Mouse (Mus musculus) NIH3T3 (cell line): Measurements from ENCODE around the gene Gm20696.

Source experiments
- DNase-seq: peaks from one replicate; pipeline ENCODE4 v3.0.0-alpha.2; 2012; ENCODE audit warnings: low read depth

The Gm20696 gene

DNA sequence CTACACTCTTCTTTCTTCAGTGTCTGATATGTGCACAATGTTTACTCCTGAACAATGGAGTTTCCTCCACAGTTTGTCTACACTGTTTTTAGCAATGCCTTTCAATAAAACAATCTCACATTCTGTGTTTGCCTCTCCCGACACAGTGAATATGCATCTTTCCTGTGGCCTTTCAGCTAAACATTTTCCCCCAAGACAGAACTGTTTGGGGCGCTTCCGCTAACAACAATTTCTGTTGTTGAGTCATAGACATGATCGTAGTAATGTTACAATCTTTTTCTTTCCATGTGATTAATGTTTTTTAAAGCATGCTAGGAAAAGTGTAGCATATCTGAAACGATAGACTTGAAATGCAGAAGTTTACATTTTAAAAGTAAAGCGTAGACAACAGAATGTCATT, 338.5 kb downstream of the Gm20696 start:
- peak; percentile 67 for DNase-seq

DNA sequence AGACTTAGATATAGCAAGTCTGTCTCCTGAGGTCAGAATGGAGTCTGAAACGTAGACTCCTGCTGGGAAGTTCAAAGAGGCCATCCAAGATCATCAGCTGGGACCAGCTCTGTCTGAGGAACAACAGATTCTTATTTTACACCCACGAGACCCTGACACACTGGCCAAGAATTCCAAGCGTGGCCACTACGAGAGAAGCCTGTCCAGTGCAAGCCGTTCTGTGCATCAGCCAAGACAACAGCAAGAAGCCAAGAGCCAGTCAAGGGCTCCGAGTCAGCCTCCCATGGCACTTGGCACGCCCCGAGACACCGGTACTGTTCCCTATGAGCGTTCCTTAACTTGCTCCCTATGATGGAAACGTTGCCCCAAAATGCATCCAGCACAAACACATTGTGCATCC, 338.9 kb downstream of the Gm20696 start:
- peak; percentile 84 for DNase-seq

DNA sequence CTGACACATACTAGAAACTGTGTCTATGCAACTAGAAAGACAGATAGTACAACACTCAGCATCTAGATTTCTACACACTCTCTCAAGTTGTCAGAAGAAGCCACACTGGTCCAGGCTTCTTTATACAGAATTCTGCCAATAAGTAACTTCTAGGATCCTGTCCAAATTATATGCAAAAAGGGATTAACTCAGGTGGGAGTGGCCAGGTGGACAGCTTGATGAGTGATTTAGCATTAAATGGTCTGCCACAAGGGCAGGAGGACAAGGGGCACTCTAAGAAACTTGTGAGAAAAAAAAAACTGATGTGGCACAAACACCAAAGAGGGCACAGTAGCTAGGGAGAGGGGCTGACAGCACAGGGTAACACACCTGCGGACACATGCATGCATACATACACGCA, 340.7 kb downstream of the Gm20696 start:
- DNase-seq, result no peak

DNA sequence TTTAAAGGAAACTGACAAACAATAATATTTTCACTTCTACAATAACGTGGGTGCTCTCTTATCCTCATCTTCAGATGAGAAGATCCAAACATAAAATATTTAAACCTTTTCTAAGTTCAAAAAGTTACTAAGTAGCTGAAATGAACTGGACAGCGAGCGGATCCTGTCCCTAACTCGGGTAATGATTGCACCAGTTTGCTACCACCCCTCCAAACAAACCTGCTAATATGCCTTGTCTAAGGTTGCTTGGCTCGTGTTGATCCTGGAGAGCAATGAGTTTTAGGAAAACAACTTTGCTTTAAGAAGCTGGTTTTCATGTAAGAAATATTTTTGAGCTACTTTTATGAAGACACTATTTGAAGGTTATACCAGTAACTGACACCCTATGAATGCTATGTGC, 341.1 kb downstream of the Gm20696 start:
- no peak for DNase-seq

DNA sequence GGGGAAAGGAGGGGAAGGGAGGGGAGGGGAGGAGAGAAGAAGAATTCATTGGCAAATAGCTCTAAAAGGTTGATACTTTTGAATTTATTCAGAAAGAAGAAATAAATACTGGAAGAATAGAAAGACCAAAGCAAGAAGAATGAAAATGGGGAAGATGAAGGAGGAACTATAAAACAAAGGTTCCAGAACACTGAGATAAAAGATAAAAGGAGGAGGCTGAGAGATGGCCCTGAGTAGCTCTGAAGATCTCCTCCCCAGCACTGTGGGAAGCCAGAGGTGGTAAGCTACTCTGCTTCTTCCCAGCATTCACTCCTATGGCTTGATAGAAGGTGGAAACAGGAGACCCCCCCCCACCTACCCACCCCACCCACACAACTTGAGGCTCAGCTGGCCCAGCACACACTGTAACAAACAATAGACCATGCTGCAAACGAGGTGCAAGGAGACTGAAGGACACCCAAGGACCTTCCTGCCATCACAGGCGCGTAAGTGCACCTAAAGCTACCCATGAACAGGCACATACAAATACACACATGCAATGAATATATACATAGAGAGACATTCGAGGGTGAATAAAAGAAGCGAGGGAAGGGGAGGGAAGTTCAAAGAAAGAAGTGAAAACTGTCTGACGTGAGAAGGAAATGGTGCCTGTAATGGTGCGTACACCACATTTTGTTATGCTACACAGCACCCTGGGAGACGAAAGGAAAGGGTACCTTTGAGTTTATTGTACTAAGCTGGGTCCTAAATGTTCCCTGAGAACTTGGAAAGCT, 344.3 kb downstream of the Gm20696 start:
- DNase-seq, result no peak

DNA sequence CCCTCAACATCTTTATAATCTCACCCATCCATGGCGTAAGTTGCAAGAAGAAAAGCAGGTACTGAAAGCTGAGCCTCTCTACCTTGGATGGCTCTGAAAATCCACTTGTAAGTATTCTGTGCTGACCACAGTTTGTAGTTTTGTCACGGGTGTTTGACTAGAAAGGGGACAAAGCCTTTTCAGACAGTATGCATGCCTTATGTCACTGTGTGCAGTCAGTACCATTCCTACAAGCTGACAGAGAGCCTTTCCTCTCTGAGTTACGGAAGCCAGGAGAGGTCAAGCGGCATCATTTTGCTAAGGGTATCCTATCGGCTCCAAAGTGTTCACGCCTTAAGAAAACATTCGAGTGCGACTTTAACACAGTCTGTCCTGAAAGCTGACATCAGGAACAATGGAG, 346.2 kb downstream of the Gm20696 start:
- no peak for DNase-seq

DNA sequence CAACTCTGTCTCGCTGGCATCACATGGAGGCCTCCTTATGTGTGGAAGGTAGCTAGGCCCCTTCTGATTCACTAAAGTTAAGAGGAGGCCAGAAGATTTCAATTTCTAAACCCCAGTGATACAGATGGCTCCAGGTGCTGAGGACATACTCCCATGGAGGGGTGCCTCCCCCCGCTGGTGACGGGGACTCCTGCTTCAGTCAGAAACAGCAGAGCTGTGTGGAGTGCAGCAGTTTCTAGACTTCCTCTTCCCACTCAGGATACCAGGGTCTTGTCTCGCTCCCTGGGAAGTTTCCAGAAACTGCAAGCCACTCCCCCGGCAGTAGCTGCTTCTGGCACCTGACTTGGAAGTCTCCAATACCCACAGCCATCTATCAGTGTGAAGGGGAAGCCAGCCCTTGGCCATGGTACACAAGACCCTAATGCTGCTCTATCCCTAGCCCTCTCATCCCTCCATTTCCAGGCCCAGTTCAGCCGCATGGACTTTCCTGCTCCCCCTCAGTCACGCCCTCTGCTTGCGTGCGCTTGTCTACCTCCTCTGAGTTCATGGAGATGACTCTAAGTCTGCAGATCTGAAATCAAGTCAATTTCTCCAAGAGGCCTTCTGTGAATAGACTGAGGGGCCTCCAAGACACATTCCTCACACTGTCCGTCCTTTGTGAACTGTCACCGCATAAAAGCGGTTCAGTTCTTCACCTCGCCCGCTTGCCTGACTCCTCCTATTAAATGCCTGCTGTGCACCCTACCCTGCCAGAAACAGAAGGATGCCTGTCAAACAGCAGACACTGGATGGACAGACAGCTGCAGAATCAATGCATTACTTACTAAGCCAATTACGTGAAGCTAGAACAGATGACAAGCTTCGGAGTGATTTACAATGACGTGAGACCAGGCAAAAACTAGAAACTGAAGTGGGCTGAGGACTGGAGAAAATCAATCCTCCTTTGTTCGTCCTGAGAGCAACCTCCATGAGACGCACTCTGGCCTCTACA, 346.9 kb downstream of the Gm20696 start:
- no peak for DNase-seq

DNA sequence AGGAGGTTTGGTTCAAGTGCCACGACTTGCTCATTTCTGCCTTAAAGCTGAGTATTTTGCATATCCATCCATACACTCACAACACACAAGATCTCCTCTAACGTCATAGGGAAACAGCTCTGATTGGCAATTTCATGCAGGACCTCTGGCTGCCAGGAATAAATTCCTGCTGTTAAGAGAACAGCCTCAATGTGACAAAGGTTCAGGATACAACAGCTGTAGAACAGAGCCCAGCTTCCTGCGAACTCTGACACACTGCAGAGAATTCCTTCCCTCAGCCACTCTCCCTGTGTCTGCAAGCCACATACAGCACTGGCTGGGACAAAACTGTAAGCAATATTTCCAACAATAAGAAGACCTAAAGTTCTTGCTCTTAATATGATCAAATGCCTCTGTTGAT, 351.9 kb downstream of the Gm20696 start:
- no peak for DNase-seq

DNA sequence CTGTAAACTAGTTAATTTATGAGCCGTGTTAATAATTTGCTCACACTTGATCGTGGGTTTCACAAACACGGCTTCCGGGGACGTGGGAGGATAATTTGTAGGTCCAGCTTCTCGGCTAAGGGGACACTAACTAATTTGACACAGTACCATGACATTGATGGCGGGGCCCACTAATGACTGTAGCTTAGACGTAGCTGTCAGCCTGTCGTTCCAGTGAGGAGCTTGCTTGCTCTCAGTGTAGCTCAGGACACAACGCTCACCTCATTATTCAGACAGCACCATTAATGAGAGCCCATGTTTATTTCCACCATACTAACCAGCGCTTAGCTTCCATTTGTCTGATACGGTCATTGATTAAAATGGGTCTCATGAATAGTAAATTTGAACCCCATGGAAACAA, 356.1 kb downstream of the Gm20696 start:
- DNase-seq, result no peak

DNA sequence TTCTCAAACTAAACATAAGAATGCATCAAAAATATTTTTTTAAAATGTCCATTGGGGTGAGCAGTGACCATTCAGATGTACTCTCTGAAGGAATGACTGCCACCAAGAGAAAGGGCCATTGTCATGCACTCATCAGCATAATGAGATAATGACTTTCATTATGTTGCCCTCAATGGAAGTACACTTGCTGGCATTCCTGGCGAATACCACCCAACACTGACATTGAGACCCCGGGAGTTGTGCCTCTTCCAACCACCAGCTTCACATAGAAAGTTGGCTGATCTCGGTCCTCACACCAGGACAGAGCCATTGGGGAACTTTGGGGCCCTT, 356.5 kb downstream of the Gm20696 start:
- no peak for DNase-seq

DNA sequence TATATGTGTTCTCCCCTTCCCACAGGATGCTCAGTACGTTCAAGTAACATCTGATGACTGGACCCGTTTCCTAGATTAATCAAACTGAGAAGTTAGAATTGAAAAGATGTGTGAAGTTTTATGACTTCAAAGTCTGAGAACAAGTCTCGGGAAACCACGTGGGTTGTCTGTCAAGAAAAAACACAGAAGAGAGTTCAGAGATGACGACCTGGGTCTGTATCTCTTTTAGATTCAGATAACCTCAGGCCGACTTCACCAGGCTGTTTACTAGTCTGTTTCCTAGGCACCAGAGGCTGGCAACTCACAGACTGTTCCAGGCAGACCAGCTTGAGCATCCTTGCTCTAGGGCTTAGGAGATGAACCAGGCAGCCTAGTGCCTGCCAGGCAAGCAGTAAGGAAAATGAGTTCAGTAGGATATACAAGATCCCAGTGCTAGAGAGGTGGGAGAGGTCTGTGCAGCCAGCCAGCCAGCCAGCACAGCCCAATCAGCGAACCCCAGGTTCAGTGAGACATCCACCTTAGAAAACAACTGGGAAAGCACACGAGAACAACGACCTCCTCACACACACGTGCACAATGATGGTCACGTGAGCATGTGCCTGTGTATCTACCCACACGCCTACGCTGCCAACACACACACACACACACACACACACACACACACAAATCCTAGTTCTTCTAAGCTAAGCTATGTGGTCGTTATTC, 357.0 kb downstream of the Gm20696 start:
- no peak for DNase-seq

DNA sequence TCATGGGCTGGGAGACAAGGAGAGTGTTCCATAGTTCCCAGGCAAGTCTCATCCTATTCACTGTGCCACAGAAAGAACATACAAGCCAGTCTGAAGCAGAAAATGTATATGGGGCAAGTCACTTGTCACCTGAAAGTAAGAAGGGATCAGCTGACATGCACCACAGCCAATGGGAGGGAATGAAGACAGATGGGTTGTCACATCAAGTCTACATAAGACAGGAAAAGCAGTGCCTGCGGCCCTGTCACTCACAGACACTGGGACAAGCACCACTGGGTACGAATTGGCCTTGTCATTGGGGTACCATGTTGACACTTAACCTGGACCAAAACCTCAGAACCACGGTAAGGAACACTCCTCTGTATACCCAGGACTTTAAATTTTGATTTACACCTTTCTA, 360.8 kb downstream of the Gm20696 start:
- DNase-seq, result no peak

DNA sequence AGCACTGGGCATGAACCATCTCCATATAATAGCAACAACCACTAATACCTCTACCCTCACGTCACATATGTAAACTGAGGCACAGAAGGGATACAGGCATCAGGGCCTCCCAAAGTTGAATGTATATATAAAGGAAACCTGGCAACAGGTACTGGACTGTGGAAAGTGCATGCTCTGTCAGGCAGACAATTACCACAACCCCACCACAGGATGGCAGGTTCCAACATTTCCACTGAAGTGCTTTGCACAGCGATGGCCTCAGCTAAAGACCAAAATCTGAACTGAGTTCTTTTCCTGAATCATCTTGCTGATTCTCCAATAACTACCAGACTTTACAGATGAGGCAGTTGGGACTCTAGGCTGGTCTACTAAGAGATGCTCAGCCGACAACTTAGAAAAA, 361.4 kb downstream of the Gm20696 start:
- DNase-seq, result no peak

DNA sequence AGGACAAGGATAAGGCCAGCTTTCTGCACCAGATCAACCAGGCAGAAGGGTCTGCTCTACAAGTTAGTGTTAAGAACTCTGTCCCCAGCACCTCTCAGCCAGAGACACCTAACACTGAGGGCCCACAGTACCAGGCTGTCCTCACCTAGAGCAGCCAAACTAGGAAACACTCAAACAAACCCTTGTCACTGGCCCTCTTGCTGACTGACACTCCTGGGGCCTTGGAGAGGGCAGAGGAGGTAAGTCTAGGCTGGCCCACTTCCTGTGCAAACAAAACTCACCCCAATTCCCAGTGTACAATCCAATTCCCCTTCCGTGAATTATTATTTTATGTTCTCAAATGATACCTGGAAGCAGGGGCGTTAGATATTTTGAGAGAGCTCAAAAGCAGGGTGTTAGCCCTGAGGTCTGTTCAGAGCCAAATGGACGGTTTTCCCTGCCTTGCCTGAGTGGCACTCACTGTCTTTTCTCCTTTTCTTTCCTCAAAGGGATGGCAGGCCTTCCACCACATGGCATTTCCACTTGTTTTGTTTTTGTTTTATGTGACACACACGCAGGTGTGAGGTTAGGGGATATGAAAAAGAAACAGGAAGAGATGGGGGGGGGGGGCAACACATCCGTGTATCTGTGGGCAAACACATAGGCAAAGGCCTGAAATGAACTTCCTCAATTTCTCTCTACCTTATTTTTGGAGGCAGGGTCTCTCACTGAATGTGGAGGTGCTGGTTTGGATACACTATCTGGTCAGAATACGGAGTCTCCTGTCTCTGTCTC, 363.7 kb downstream of the Gm20696 start:
- DNase-seq, result no peak

DNA sequence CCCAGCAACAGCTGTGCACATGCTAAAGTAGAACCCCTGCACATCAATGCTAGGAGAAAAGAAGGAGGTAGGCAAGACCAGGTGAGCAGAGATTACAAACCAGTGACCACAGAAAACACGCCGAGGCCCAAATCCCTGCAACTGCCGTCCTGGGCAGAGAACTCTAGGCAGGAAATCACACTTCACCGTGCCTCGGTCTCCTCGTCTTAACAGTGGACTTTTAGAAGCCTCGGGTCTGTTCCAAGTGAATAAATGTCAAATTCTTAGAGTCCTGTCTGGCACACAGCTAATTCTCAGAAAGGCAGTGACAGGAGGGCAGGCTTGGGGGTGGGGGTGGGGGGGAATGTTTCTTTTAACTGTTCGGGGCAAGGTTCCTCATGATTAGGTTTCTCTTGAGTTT, 364.7 kb downstream of the Gm20696 start:
- no peak for DNase-seq

DNA sequence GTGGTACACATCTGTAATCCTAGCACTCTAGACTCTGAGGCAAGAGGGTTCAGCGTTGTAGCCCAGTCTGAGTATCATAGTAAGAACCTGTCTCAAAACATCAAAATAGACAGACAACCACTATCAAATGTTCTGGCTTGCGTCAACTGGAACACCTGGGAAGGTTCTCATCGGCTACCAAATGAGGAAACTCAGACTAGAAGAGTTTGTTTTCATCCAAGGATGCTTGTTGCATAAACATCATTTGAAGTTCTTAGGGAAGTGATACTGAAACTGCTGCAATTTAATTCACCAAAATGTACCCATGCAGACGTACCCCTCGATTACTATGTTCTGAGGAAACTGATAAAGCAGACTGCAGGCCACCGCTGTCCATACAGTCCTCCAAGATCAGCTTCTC, 366.4 kb downstream of the Gm20696 start:
- DNase-seq, result no peak

DNA sequence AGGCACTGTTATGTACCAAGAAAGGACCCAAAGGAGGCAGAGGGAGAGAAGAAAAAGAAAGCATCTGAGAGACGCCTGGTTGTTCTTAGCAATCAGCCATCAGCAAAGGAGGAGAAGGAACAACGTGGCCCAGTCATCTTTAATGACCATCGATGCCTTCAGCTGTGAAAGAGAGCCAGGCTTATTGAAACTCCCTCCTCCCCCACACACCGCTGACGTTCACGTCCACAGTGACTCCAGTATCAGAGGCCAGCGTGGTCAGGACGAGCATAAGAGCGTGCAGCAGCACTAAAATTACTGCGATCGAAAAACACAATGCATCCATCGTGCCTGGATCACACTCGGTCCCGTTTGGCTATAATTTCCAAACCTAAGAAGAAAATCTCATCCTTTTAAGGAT, 367.4 kb downstream of the Gm20696 start:
- DNase-seq, result no peak

DNA sequence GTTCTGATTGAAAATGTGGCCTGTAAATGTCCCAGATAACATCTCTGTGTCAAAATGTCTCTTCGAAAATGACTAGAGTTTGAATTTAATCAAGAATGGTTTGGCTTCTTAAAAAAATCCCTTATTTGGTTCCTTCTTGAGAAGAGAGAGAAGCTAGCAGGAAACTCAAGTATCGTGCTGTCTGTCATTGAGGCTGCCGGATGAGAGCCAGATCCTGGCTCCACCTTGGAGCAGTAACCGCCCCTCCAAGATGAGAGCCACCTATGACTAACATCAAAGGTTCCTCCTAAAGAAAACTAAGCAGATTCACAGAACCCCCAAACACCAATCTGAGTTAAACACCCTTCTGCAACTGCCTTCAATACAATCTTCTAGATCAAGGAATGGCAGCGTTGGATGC, 369.1 kb downstream of the Gm20696 start:
- no peak for DNase-seq

DNA sequence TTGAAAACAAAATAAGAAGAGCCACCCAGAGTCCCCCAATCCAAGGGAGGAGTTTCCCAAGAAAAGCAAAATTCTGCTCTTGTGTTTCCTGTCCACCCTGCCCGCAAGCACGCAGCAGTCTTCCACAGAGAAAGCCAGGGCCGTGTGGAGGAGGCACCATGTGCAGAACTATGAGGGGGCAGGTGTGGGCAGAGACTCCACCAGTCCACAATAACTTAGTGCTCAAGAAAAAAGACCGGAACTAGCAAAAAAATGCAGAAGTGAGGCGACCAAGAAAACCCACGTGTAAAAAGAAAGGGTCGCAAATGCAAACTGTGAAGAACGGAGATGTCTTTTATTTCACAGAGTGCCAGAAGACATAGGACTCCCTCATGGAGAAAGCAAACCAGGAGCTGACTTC, 371.1 kb downstream of the Gm20696 start:
- no peak for DNase-seq

DNA sequence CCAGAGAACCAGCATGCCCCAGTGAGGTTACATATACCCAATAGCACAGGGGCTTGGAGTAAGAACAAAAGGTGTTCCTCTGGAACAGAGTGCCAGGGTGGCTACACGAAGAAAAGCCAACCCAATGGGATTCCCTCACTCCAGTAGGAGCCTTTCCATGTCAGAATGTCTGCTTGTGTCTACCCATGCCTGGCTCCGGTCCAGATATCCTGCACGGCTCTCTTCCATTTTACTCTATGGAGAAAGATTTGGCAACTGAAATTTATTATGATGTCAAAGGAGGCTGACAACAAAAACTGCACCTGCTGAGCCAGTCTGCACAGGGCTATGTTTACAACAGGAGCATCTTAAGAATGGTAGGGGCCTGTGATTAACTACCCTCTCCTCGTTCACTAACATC, 377.4 kb downstream of the Gm20696 start:
- DNase-seq, result peak; percentile 14

DNA sequence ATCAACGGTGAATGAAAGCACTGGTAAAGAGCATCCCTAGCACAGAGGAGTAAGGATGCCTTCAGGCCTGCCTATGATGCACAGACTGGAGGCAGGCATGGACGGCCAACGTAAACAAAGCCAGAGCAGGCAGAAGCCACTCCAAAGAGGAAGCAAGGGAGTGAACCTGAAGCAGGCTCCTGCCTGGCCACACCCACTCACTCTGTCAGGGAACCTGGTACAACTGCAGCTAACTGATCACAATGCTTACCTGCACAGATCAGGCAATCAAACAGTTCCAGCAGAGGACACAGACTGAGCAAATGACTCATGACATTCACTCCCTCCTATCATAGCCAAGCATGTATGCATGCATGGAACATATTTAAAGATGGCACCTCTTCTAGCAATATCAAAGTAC, 381.6 kb downstream of the Gm20696 start:
- no peak for DNase-seq

DNA sequence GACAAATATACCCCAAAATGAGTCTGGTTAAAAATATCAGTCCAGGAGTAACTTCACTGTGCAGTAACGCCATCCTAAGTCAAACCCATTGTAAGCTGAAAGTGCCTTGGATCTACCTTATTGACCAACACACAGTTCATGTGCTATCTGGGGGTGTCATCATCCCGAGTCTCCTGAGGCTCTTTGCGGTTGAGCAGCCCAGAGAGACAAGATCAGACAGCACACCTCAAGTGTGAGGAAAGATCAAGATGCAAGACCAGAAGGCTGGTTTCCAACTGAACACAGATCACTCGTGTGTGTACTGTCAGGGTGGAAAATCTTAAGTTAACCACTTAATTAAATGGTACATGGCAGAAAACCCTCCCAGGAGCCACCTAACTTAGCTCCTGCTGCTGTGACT, 382.6 kb downstream of the Gm20696 start:
- DNase-seq, result no peak
